Mouse (Mus musculus): ENCODE measurements at regions not wholly inside any gene's neighbourhood (a gene's known extent, or its start where the extent isn't known, plus 50 kb on each side); places are given as distances from the start of the nearest gene placed in this dataset.
A peak's percentile ranks its signal among the peaks of the same experiment; 100 is the strongest.

DNA sequence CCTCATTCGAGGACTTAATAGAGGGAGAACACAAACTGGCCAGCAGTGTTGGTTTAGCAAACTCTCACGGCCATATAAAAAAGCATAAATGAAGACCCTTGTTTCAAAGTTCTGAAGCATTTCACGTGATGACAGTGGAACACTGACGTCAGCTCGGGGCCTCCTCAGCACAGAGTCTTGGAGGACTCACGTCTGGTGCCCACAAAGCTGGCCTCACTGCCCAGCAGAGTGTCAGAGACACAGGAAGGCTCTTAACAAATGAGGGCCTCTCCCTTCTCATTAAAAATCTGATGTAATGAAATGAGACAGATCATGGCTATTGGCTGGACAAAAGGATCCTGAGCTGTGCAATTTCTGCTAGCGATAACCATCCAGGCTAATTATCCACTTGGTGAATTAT is 330.6 kb downstream of the Wdr11 start:
- DNase-seq: peak; percentile 20

DNA sequence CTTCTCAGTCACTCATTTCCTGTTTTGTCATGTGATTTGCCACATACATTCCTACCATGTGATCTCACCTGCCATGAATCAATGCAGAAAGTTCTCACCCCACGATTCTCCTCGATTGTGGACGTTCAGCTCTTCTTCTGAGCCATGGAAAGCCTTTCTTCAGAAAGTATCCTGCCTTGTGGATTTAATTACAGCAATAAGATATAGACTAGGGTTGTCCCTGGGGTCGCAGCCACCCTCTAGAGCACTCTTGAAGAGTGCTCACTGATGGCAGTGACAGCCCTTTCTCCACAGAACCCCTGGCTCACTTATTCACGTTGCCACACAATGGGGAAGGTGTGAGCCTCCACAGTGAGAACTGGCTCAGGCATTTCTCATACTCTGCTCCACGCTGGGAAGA is 345.1 kb downstream of the Wdr11 start:
- no peak for DNase-seq

DNA sequence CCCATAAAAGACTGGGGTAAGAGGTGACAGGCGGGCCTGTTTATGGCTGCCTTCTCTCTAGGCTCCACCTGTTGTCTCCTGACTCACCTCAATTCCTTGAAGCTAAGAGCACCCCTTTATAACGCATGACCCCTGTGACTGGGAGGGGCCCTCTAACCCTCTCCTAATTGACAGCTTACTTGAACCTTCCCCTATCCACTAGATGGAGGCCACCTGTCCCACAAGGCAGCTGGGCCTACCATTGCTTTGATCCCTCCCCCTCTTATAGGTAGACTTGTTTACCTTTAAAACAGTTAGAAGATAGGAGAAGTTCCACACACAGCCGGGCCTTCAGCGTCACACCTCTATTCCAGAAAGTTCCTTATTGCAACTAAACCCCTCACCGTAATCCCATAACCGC is 346.1 kb downstream of the Wdr11 start:
- no peak for DNase-seq

DNA sequence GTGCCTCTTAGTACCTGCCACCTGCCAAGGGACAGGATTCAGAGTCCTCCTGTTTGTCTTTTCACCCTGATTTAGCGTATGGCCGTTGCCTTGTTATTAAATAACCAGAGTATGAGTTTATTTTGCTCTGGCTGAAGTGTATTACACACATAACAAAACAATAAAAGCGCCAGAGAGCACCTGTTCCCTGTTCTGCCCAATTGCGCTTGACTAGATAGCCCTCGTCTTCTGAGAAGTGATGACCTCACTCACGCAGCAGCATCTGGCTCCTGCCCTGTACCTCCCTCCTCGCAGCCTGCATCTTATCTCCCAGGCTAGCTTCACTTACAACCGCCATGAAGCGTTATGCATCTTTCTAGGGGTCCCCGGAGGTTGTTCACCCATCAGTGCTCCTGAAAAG is 346.5 kb downstream of the Wdr11 start:
- DNase-seq: no peak

DNA sequence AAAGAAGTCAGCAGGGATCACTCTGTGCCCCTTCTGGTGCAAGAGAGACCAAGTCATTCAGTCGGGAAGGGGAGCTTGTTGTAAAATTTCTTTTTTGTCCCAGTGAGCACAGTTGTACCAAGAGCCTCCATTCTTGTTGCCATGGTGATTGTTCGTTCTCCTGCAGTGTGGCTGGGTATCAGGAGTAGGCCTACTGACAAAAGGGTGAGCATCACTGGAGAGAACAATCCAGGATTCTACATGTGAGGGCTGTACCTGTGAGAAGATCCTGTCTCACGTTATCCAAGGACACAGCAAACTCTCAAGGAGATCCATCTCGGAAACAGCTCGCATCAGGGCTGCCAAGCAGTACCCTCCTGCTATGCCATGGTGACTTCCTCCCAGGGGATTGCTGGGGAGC is 347.6 kb downstream of the Wdr11 start:
- DNase-seq: no peak

DNA sequence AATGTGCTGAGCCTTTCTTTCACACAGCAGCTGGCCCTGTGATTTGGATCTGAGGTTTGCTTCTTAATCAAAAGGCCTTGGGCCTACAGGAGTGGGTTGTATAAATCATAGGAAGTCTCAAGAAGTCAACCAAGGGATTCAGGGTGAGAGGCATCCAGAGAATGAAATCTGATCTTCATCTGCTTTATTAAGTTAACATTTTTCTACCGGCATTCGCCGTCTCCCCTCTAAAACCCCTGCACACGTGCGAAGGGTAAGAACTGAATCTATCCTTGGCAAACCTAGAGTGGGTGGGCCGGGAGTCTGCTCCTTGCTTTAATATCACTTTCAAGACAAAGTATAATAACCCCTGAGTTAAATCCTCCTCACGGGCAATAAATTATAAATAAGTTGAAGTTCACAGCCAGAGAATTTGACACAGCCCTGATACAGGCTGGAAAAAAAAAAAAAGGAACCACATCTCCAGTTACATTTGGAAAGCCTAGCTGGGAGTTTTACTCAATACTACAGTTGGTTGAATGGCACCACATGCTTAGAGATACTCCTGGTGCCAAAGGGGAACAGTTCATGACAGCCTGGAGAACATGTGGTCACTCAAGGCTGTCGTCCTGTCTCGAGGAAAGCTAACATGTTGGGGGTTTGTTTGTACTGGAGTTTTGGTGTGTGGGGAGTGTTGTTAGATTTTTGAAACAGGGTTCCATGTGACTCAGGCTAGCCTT is 349.8 kb downstream of the Wdr11 start:
- peak; percentile 37 for DNase-seq

DNA sequence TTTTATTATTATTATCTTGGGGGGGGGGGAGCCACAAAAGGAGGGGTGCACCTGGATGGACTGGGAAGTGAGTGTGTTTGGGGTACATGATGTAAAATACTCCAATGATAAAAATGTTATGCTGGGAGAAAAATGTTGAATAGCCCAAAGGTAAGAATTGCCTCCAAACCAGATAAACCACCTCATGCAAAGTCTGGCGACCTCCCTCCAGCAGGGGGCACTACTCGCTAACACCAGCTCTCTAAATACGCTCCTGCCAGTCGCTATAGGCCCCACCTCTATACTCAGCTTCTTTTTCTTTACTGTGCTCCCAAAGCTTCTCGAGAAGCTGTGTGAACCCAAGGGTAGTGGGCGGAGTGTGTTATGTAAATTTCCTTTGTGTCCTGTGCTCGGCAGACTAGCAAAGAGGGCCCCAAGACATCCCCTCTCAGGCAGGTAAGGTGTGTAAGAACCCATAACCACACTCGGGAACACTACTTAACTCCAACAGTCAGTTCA is 357.0 kb downstream of the Wdr11 start:
- DNase-seq: no peak

DNA sequence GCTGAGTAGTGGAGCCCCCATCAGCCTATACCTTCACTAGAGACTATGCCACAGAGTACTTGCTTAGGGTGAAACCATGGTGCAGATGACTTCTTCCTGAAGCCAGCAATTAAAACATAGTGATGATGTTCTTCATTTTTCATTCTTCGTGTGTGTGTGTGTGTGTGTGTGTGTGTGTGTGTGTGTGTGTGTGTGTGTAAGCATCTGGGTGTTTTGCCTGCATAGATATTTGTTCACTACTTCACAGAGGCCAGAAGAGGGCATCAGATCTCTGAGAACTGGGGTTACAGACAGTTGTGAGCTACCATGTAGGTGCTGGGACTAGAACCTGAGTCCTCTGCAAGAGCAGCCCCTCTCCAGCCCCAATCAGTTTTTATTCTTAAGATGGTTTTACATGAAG is 358.8 kb downstream of the Wdr11 start:
- no peak for DNase-seq

DNA sequence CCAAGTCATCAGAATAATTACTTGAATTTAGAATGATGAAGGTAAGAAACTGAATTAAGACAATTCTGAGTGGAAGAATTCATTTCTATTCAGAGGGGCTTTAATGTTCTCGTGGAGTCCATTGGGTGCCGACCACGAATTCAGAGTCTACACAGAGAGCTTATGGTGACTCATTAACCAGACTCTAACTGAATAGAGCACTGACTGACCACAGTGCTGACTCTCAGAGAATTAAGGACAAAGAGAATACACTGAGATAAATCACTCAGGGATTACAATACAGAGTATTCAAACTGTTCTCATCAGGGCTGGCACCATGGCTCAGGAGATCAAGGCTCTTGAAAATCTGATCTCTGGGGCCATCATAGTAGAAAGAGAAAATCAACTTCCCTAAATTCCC is 366.7 kb downstream of the Wdr11 start:
- DNase-seq: no peak

DNA sequence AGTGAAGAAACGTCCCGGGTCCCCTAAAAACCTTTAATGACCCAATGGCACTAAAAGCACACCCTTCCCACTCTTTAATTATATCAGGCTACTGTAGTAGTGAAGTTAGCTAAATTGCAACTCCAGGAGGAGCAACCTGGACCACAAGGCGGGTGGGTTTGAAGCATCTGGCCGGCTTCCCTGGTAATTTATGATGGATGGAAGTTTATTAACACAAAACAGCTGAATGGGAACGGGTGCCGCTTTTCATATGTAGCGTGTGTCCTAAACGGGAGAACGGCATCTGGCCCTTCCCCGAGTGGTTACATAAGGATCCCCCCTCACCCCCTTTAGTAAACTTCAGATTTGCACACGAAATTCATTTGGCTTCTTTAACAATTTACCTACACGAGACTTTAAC is 370.9 kb downstream of the Wdr11 start:
- DNase-seq: peak; percentile 63

DNA sequence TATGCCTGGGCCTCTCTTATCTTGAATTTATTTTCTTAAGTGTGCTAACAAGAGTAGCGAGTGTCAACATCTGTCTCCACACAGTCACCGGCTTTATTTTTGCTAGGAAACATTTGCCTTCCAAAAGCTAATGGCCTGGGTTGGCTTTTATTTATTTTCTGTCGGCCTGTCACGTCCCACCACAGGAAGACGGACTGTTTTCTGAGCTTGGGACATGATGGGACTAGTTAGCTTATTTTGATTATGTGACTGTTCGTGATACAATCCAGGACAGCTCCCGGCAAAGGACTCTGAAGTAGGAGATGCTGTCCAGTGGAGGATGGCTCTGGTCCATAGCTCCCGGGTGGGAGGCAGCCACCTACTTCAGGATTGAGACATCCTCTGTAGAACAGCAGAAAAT is 372.5 kb downstream of the Wdr11 start:
- DNase-seq: no peak

DNA sequence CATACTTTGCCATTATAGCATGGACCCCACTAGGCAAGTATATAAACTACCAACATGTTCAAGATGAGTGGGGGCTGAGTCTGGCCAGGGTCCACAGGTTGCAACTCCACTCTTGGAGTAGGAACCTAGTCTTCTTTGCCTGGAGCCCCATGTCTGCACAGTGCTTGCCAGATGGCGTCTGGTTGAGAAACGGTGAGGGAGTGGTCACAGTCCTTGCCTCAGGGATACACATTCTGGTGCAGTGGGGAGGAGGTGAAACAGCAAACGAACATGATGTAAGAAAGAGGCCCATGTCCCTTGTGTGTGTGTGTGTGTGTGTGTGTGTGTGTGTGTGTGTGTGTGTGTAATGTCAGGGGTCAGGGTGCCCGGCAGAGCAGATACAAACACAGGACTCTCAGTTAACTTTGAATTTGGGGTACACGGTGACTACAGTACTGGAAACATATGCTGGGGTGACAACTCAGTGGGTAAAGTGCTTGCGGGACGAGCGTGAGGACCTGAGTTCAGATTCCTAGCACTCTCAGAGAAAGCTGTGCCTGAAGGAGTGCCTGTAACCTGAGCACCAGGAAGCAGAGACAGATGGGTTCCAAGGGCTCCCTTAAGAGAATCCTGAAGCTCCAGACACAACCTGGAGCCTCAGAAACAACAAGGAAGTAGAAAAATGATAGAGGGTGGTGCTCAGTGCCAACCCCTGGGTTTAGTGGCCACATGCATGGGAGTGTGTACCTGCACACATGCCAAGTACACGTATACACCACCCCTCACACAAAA is 373.8 kb downstream of the Wdr11 start:
- DNase-seq: no peak

DNA sequence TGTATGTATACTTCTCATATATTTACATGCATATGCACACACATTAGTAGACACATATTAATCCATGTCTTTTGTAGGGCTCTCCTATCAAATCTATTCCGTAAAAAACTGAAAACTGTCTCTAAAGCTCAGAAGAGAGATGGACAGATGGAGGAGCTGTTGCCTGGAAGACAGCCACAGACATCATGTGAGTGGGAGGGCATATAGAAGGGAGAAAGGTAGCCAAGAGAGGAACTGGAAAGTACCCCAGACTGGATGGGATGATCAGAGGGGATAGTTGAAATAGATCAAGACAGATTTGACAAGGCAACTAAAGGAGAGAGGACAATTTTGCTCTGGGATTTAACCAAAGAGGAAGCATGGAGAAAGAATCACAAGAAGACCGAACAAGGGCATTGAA is 375.1 kb downstream of the Wdr11 start:
- DNase-seq: no peak

DNA sequence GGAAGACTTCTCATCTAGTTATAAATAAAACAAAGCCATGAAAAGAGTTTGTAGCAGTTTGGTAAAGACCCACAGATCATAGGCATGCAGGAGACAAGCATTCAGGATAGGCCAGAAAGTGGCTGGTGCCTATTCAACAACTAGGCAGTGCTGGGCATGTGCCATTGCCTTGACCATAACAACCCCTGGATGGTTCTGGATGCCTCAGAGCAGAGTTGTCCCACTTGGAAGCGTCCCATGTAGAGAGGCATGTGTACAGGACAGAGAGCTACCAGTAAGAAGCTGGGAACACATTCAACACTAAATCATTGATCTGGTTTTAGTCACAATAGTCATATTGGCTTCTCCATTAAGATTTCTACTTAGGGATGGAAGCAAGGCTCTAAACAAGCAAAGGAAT is 378.5 kb downstream of the Wdr11 start:
- DNase-seq: no peak

DNA sequence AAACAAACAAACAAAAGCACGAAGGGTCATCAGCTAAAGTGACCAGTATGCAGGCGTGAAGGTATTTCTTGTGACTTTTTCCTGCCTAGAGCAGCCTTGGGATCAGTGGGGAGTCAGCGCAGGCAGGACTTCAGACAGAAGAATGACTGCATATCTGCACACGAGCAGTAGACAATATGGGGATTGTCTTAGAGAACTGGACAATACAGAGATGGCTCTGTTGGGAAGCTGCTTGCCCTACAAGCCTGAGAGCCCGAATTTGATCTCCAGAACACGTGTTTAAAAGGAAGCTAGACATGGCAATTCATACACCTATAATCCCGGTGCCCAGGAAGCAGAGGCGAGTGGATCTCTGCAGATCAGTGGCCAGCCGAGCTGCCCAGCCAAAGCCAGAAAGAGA is 382.5 kb downstream of the Wdr11 start:
- DNase-seq: no peak

DNA sequence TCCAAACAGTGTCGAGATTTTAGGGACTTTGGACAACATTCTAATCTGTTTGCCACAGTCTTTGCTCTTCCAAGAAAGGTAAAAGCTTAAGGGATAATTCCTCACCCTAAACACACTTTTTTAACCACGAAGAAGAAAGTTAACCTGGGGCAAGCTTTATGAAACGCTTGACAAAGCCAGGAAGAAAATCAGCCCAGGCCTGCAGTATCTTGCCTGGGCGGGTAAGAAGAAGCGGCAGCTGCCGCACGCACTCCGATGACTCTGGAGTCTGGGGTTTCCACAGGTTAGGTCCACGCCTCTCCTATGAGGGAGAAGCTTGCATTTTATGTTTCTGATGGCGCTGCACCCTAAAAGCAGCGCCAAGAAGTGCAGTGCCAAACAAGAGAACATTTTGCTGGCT is 383.2 kb downstream of the Wdr11 start:
- DNase-seq: no peak

DNA sequence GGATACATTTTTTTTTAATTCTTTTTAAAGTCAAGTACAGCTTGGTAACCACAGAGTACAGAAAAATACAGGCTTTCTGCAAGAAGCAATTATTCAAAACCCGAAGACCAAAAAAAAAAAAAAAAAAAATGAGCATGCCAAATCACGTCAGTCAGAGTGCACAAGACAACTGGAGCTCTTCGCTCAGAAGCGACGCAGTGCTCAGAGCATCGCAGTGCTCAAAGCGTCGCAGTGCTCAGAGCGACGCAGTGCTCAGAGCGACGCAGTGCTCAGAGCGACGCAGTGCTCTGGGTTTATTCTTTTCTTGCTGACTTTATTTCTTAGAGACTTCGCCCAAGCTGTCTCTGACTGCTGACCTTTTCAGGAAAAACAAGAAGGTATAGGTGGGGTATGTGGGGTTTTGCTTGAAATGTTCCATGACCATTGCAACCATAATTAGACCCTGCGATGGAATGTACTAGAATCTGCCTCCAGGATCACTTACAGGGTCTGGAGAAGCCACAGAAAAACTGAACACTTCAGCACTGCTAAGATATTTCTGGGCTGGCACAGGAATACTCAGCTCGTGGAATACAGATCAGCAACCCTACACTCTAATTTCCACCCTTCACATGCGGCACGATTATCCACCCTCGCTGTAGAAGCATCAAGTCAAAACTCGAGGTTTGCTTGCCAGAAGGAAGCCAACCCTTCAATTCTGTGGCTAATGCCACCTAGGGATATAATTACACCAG is 384.3 kb downstream of the Wdr11 start:
- no peak for DNase-seq

DNA sequence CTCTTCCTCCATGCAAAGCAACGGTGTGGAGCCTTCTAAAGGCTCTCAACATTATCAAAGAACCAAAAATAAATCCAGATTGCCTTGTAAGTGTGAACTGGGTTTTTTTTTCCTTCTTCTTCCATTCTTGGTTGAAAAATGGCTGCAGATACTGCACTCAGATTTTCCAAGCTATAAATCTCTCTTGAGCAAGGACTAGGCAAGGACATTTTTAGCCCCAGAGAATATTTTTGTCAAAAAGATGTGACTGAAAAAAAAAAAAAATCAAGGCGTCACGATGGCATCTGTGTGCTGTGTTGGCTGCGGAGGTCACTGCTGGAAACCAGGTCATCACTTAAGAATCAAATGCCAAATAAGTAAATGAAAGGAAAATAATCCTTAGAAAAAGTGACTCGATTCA is 386.9 kb downstream of the Wdr11 start:
- no peak for DNase-seq

DNA sequence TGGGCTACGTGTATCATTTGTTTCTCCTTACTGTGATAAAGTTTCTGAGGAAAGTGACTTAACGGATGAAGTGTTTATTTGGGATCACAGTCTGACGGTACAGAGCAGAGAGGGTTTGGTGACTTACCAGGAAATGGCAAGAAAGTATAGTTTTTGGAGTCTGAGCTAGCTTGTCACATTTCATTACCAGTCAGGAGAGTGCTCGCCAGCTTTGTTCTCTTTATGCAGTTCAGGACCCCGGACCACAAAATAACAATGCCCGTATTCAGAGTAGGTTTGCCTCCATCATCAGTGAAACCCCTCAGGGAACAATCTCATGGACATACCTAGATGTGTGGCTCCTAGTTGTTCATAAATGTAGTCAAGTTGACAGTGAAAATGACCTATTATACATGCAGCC is 387.7 kb downstream of the Wdr11 start:
- DNase-seq: no peak

DNA sequence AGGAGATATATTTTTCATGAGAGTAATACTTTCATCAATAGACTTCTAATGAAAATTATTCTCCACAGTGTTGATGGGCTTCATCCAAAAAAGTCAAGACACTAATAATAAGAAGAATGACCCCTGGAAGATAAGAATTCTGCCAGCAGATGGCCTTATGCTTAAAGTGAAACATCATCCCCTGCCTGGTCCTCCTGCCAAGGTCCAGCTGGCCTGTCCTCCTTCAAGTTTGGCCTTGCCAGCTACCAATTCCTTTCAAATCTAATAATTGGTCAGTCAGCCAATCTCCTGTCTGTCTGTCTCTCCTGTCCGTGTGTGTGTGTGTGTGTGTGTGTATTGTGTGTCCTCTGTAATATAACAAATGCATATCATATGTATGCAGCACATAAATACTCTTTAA is 388.8 kb downstream of the Wdr11 start:
- no peak for DNase-seq

DNA sequence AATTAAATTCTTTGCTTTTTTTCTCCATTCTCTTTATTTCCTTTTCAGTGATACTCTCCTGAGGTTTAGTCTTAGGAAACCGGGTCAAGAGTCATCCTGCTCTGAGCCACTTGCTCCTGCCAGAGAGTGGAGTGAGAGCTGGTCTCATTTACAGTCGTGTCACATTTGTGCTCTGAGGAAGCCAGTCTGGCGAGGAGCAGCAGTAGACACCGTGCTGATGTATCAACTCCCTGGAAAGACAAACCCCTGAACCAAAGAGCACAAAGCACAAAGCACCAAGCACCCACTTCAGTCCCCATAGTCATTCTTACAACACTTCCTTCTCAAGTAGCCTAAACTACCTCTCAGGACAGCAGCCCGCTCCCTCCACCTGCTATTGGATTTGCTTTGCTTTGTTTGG is 390.7 kb downstream of the Wdr11 start:
- DNase-seq: no peak

DNA sequence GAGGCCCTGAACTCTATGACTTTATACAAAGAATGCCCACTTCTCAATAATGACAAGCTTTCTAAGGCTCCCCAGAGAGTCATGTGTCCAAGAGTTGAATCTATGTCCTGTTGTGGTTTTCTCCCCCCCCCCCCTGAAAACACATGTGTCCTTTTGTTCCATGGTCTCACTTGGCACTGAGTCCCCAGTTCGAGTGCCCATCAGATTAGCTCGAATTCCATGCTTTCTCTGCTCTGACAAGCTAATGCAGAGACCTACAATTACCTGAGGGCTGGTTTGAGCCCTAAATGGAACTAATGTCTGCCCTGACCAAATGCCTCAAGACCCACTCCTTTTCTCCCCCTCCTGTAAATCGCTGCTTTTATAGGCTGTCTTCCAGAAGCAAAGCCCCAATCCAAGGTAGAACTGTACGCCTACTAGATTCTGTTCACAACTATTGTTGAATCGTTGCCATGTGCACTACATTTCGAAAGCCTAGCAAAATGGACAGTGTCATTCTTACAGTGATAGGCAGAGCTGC is 392.0 kb downstream of the Wdr11 start:
- no peak for DNase-seq

DNA sequence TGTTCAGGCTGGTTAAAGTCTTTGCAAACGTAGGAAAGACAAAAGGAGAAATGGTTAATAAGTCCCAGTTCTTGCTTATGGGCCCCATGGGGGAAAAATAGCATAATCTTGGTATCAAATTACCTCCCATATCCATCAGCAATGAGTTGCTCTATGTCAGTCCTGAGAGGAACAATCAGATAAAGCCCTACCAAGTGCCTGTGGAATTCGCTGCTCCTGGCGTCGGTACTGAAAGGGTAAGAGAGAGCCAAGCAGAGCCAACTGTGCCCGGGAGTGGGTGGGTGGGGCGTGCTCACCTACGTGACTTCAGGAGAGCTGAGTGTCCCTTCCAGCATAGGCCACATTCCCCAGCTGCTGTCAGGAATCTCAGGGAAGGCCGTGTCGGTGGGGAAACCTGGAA is 392.7 kb downstream of the Wdr11 start:
- no peak for DNase-seq

Data from embryo, embryonic 11 days (tissue).